Mouse (Mus musculus): ENCODE results near the gene Cdc26.

Cdc26 gene

GRCm38 (mm10) chr4:62398956-62399355 lies 9.5 kb downstream of the Cdc26 start:
- DNase-seq (ENCODE audit: low spot score): no peak

- no peak for DNase-seq (ENCODE audit: low spot score)
These were observed 10.7 kb downstream of the Cdc26 start for GRCm38 (mm10) chr4:62397616-62398365.

GRCm38 (mm10) chr4:62395806-62396205 lies 12.6 kb downstream of the Cdc26 start:
- no peak for DNase-seq (ENCODE audit: low spot score)

- no peak for DNase-seq (ENCODE audit: low spot score)
These were observed 15.0 kb downstream of the Cdc26 start for GRCm38 (mm10) chr4:62393459-62393858.

GRCm38 (mm10) chr4:62391892-62392291 lies 16.6 kb downstream of the Cdc26 start:
- DNase-seq (ENCODE audit: low spot score): no peak

GRCm38 (mm10) chr4:62389592-62390512 lies 18.6 kb downstream of the Cdc26 start:
- no peak for DNase-seq (ENCODE audit: low spot score)

- no peak for DNase-seq (ENCODE audit: low spot score)
These were observed 23.0 kb downstream of the Cdc26 start for GRCm38 (mm10) chr4:62385439-62385838.

GRCm38 (mm10) chr4:62384159-62384558 lies 24.3 kb downstream of the Cdc26 start:
- no peak for DNase-seq (ENCODE audit: low spot score)

GRCm38 (mm10) chr4:62383752-62384151 lies 24.7 kb downstream of the Cdc26 start:
- DNase-seq (ENCODE audit: low spot score): no peak

GRCm38 (mm10) chr4:62383207-62383606 lies 25.2 kb downstream of the Cdc26 start:
- DNase-seq (ENCODE audit: low spot score): no peak

GRCm38 (mm10) chr4:62379724-62380381 lies 28.6 kb downstream of the Cdc26 start:
- DNase-seq (ENCODE audit: low spot score): no peak

- no peak for DNase-seq (ENCODE audit: low spot score)
These were observed 32.3 kb downstream of the Cdc26 start for GRCm38 (mm10) chr4:62376123-62376522.

GRCm38 (mm10) chr4:62374342-62374741 lies 34.1 kb downstream of the Cdc26 start:
- no peak for DNase-seq (ENCODE audit: low spot score)

GRCm38 (mm10) chr4:62373668-62374067 lies 34.8 kb downstream of the Cdc26 start:
- no peak for DNase-seq (ENCODE audit: low spot score)

- DNase-seq (ENCODE audit: low spot score): no peak
These were observed 35.5 kb downstream of the Cdc26 start for GRCm38 (mm10) chr4:62372818-62373520.

- no peak for DNase-seq (ENCODE audit: low spot score)
These were observed 36.0 kb downstream of the Cdc26 start for GRCm38 (mm10) chr4:62372410-62372809.

GRCm38 (mm10) chr4:62369091-62369490 lies 39.4 kb downstream of the Cdc26 start:
- DNase-seq (ENCODE audit: low spot score): no peak

- DNase-seq (ENCODE audit: low spot score): no peak
These were observed 40.9 kb downstream of the Cdc26 start for GRCm38 (mm10) chr4:62367586-62367985.

GRCm38 (mm10) chr4:62366291-62366690 lies 42.2 kb downstream of the Cdc26 start:
- DNase-seq (ENCODE audit: low spot score): no peak

GRCm38 (mm10) chr4:62364299-62364698 lies 44.1 kb downstream of the Cdc26 start:
- no peak for DNase-seq (ENCODE audit: low spot score)

GRCm38 (mm10) chr4:62362437-62362836 lies 46.0 kb downstream of the Cdc26 start:
- DNase-seq (ENCODE audit: low spot score): no peak

- DNase-seq (ENCODE audit: low spot score): no peak
These were observed 46.4 kb downstream of the Cdc26 start for GRCm38 (mm10) chr4:62361997-62362396.

All from spleen, adult 12 weeks (tissue).